Mouse (Mus musculus): Measurements from ENCODE around the gene Ak1. TPM values are rescaled to one million over a fixed set of nuclear protein-coding genes. Genes with fewer than 3 reads are reported as not detected.

Ak1 gene
- polyA plus RNA-seq, 1 experiment, result 0.08 TPM

- H3K4me1 ChIP-seq (ENCODE audit: control insufficient read depth), result peaks cover 31% of the 10 kb centered on the region
- TF ChIP-seq GATA1 (IDR thresholded peaks at IDR 0.05; ENCODE audit: low read length) (no peak), TAL1 (IDR thresholded peaks at IDR 0.05; ENCODE audit: low read length) (no peak)
- H3K9me3 ChIP-seq (ENCODE audit: control insufficient read depth, low read length), result peaks cover 5% of the 10 kb centered on the region
- H3K27me3 ChIP-seq (ENCODE audit: control insufficient read depth), result no peaks in the 10 kb centered on the region
- H3K4me3 ChIP-seq (replicated peaks), result no peak overlapping the region
- H3K36me3 ChIP-seq (ENCODE audit: control insufficient read depth), result peaks cover 26% of the 10 kb centered on the region
Measured at GRCm38 (mm10) chr2:32620682-32621516, 659 bp upstream of the Ak1 start.

- Histone ChIP-seq H3K36me3 (ENCODE audit: control insufficient read depth) (peaks cover 2% of the 10 kb centered on the region), H3K27me3 (ENCODE audit: control insufficient read depth) (no peaks in the 10 kb centered on the region), H3K4me1 (ENCODE audit: control insufficient read depth) (peaks cover 40% of the 10 kb centered on the region), H3K4me3 (replicated peaks) (no peak overlapping the region), H3K9me3 (ENCODE audit: control insufficient read depth, low read length) (no peaks in the 10 kb centered on the region)
- TF ChIP-seq GATA1 (IDR thresholded peaks at IDR 0.05; ENCODE audit: low read length) (no peak), TAL1 (IDR thresholded peaks at IDR 0.05; ENCODE audit: low read length) (no peak)
Measured at GRCm38 (mm10) chr2:32624111-32624748, 2.7 kb downstream of the Ak1 start.

GRCm38 (mm10) chr2:32625212-32625872 is 3.8 kb downstream of the Ak1 start:
- Histone ChIP-seq H3K4me3 (replicated peaks) (peak overlapping the region; percentile 34), H3K9me3 (ENCODE audit: control insufficient read depth, low read length) (no peaks in the 10 kb centered on the region), H3K36me3 (ENCODE audit: control insufficient read depth) (no peaks in the 10 kb centered on the region), H3K27me3 (ENCODE audit: control insufficient read depth) (no peaks in the 10 kb centered on the region), H3K4me1 (ENCODE audit: control insufficient read depth) (peaks cover 38% of the 10 kb centered on the region)
- TF ChIP-seq GATA1 (IDR thresholded peaks at IDR 0.05; ENCODE audit: low read length) (no peak), TAL1 (IDR thresholded peaks at IDR 0.05; ENCODE audit: low read length) (no peak)

GRCm38 (mm10) chr2:32625873-32626694 is 4.5 kb downstream of the Ak1 start:
- TF ChIP-seq GATA1 (IDR thresholded peaks at IDR 0.05; ENCODE audit: low read length) (no peak), TAL1 (IDR thresholded peaks at IDR 0.05; ENCODE audit: low read length) (no peak)
- peaks cover 31% of the 10 kb centered on the region for H3K4me1 ChIP-seq (ENCODE audit: control insufficient read depth)

GRCm38 (mm10) chr2:32627266-32628043 is 5.9 kb downstream of the Ak1 start:
- TF ChIP-seq GATA1 (IDR thresholded peaks at IDR 0.05; ENCODE audit: low read length) (no peak), TAL1 (IDR thresholded peaks at IDR 0.05; ENCODE audit: low read length) (no peak)

More at GRCm38 (mm10) chr2:32625873-32626694, 4.5 kb downstream of the Ak1 start:
- Histone ChIP-seq H3K36me3 (ENCODE audit: control insufficient read depth) (no peaks in the 10 kb centered on the region), H3K9me3 (ENCODE audit: control insufficient read depth, low read length) (no peaks in the 10 kb centered on the region), H3K27me3 (ENCODE audit: control insufficient read depth) (no peaks in the 10 kb centered on the region), H3K4me3 (replicated peaks) (no peak overlapping the region)

GRCm38 (mm10) chr2:32628044-32628550 is 6.5 kb downstream of the Ak1 start:
- Histone ChIP-seq H3K27me3 (ENCODE audit: control insufficient read depth) (no peaks in the 10 kb centered on the region), H3K9me3 (ENCODE audit: control insufficient read depth, low read length) (no peaks in the 10 kb centered on the region), H3K4me3 (replicated peaks) (no peak overlapping the region), H3K36me3 (ENCODE audit: control insufficient read depth) (no peaks in the 10 kb centered on the region), H3K4me1 (ENCODE audit: control insufficient read depth) (peaks cover 25% of the 10 kb centered on the region)
- TF ChIP-seq GATA1 (IDR thresholded peaks at IDR 0.05; ENCODE audit: low read length), result no peak
- no peak for TF ChIP-seq TAL1 (IDR thresholded peaks at IDR 0.05; ENCODE audit: low read length)

More at GRCm38 (mm10) chr2:32627266-32628043, 5.9 kb downstream of the Ak1 start:
- Histone ChIP-seq H3K9me3 (ENCODE audit: control insufficient read depth, low read length) (no peaks in the 10 kb centered on the region), H3K27me3 (ENCODE audit: control insufficient read depth) (no peaks in the 10 kb centered on the region), H3K36me3 (ENCODE audit: control insufficient read depth) (no peaks in the 10 kb centered on the region), H3K4me1 (ENCODE audit: control insufficient read depth) (peaks cover 25% of the 10 kb centered on the region), H3K4me3 (replicated peaks) (no peak overlapping the region)

GRCm38 (mm10) chr2:32628729-32629128 is 7.2 kb downstream of the Ak1 start:
- Histone ChIP-seq H3K4me1 (ENCODE audit: control insufficient read depth) (peaks cover 25% of the 10 kb centered on the region), H3K4me3 (replicated peaks) (no peak overlapping the region), H3K36me3 (ENCODE audit: control insufficient read depth) (no peaks in the 10 kb centered on the region), H3K27me3 (ENCODE audit: control insufficient read depth) (no peaks in the 10 kb centered on the region), H3K9me3 (ENCODE audit: control insufficient read depth, low read length) (no peaks in the 10 kb centered on the region)
- TF ChIP-seq TAL1 (IDR thresholded peaks at IDR 0.05; ENCODE audit: low read length), result no peak
- no peak for TF ChIP-seq GATA1 (IDR thresholded peaks at IDR 0.05; ENCODE audit: low read length)
